Mouse (Mus musculus) testis, postnatal 14 days (tissue): ENCODE data around the gene Bcl9l.

Experiments used
- DNase-seq: peaks from one replicate; pipeline ENCODE4 v3.0.0; 2021; ENCODE audit warnings: low spot score

The Bcl9l gene

GRCm38 (mm10) chr9:44498421-44499355, 16.1 kb downstream of the Bcl9l start:
- DNase-seq: peak; percentile 75

- no peak for DNase-seq
Observed at GRCm38 (mm10) chr9:44499356-44500162, 16.9 kb downstream of the Bcl9l start.

- DNase-seq: peak; percentile 10
Observed at GRCm38 (mm10) chr9:44500163-44500533, 17.5 kb downstream of the Bcl9l start.

GRCm38 (mm10) chr9:44500638-44501175, 18.1 kb downstream of the Bcl9l start:
- peak; percentile 6 for DNase-seq

GRCm38 (mm10) chr9:44501206-44501879, 18.7 kb downstream of the Bcl9l start:
- no peak for DNase-seq

GRCm38 (mm10) chr9:44502006-44502405, 19.4 kb downstream of the Bcl9l start:
- DNase-seq: no peak

GRCm38 (mm10) chr9:44504893-44505823, 22.5 kb downstream of the Bcl9l start:
- DNase-seq: no peak

GRCm38 (mm10) chr9:44505824-44506467, 23.3 kb downstream of the Bcl9l start:
- DNase-seq: no peak

GRCm38 (mm10) chr9:44506566-44506965, 23.9 kb downstream of the Bcl9l start:
- DNase-seq: no peak

GRCm38 (mm10) chr9:44507345-44507744, 24.7 kb downstream of the Bcl9l start:
- no peak for DNase-seq

GRCm38 (mm10) chr9:44508124-44508619, 25.5 kb downstream of the Bcl9l start:
- no peak for DNase-seq

GRCm38 (mm10) chr9:44508721-44509486, 26.3 kb downstream of the Bcl9l start:
- DNase-seq: no peak

- peak; percentile 83 for DNase-seq
Observed at GRCm38 (mm10) chr9:44509487-44510354, 27.1 kb downstream of the Bcl9l start.

GRCm38 (mm10) chr9:44510355-44510871, 27.8 kb downstream of the Bcl9l start:
- no peak for DNase-seq

- DNase-seq: no peak
Observed at GRCm38 (mm10) chr9:44510872-44511601, 28.4 kb downstream of the Bcl9l start.

- DNase-seq: no peak
Observed at GRCm38 (mm10) chr9:44511935-44512716, 29.5 kb downstream of the Bcl9l start.

- no peak for DNase-seq
Observed at GRCm38 (mm10) chr9:44512717-44513003, 30.0 kb downstream of the Bcl9l start.
